Mouse (Mus musculus) liver, embryonic 14.5 days (tissue): Measurements from ENCODE around the gene Cpne5.

Source experiments
- CTCF ChIP-seq: IDR thresholded peaks from 2 replicates; pipeline ENCODE4 v1.5.1; 2016; ENCODE audit warnings: antibody characterized with exemption, low read depth, control low read depth
- EP300 ChIP-seq: IDR thresholded peaks from 2 replicates; pipeline ENCODE4 v1.6.1; 2016; ENCODE audit warnings: antibody characterized with exemption, low read depth

DNA sequence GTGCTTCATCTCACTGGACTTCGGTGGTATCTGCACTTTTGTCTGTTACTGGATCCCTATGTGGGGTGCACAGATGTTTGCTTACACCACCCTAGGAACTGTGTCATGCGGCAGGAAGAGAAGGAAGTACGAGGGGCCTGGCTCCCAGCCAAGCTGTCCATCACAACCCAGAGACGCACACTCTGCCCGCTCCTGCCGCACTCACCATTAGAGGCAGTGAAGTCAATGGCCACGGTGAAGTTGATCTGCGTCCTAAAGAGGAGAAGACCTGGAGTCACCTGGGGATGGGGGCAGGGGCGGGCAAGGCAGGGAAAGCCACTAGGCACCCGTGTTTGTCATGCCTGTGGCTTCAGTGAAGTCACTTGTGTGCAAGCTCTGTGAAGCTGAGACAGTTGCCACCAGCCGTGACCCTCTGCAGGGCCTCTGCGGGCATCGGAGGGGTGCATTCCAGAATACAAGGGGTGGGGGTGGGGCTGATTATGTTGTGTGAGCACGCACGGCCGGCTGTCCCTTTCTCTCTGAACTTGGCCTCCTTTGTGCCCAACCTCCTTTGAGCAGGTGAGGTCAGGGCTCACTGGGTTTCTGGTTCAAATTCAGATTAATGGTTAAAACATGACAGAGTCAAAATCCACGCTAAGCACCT is 73.4 kb downstream of the Cpne5 start:
- no peak for TF ChIP-seq CTCF
- TF ChIP-seq EP300 = no peak
